15 mouse cellular contexts compared by ENCODE assay signal in genomic region chr11:44690265-44690572, GRCm38 (mm10).
"Had no signal": no experiment of that assay in that cellular context is flagged by ENCODE, and none has a peak within 500 bp of the region (broad histone marks: within the 10 kb centered on the region; RNA-seq: fewer than 3 reads in every experiment).

No protein-coding gene starts in this region.

- DNase-seq: kidney, postnatal 10 days; layer of hippocampus, postnatal 36 days; lung, adult 18-20 months; lung, postnatal 10 days; lung, postnatal 36 days; midbrain, embryonic 14.5 days; thymus, adult 18-20 months; thymus, postnatal 36 days had no signal

- ATAC-seq: liver, embryonic 12.5 days had no signal

- H3K27me3 ChIP-seq: limb, embryonic 12.5 days; limb, embryonic 15.5 days; liver, embryonic 12.5 days; liver, embryonic 15.5 days had no signal

- H3K9ac ChIP-seq: limb, embryonic 12.5 days; limb, embryonic 15.5 days; liver, embryonic 12.5 days; liver, embryonic 15.5 days; lung, embryonic 15.5 days had no signal

- H3K36me3 ChIP-seq: limb, embryonic 12.5 days; limb, embryonic 15.5 days; liver, embryonic 12.5 days; liver, embryonic 15.5 days; lung, embryonic 15.5 days had no signal

- H3K4me2 ChIP-seq: limb, embryonic 12.5 days; limb, embryonic 15.5 days; liver, embryonic 12.5 days; liver, embryonic 15.5 days; lung, embryonic 15.5 days; midbrain, embryonic 11.5 days had no signal

- H3K4me1 ChIP-seq: liver, embryonic 12.5 days; liver, embryonic 15.5 days had no signal

- H3K9me3 ChIP-seq: limb, embryonic 12.5 days; limb, embryonic 15.5 days; liver, embryonic 12.5 days; liver, embryonic 15.5 days; lung, embryonic 15.5 days had no signal

- H3K27ac ChIP-seq: left cerebral cortex, adult 2 months; limb, embryonic 12.5 days; liver, embryonic 12.5 days; liver, embryonic 15.5 days; lung, embryonic 15.5 days had no signal

- H3K4me3 ChIP-seq: left cerebral cortex, adult 2 months; limb, embryonic 12.5 days; limb, embryonic 15.5 days; liver, embryonic 12.5 days; liver, embryonic 15.5 days; lung, embryonic 15.5 days had no signal
